Mouse (Mus musculus) mature B cell (primary cell): ENCODE data around the gene Tulp2.
"Not testable (repeated sequence)": the region's sequence is repeated elsewhere in the genome, so short reads cannot be mapped to it uniquely, and the experiment has no call there.

Experiments used
- in situ Hi-C: fragments of 300-500 bp; cut with MboI; formaldehyde crosslinking; loops from 2 replicates; pipeline ENCODE4 v1.14.3; 2019

The Tulp2 gene

DNA sequence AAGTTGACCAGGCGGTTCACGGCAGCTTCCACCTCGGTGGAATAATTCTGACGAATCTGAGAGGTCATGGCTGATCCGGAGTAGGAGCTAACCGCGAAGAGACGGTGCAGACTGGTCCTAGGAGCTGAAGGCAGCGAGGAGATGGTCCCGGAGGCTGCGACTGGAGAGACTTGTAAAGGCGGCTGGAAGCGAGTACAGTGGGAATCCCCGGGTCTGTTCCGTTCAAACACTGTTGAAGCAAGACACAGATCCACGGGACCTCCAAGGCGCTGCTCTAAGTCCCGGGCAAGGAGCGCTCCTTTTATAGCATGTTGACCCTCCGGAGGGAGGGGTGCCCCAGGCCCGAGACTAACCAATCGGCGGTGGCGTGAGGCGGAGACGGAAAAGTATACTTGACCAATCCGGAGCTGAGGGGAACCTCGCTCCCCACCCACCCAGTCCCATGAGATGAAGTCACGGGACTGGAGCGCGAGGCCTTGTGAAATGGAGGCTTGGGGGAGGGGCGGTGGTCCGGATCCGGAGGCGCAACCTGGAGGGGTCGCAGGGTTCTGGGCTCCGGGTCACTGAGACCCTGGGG lies 22.0 kb upstream of the Tulp2 start, which contains the start of gene Ftl1:
Gene Ftl1, minus strand, starts transcription at position 321 of the 577 bp plus-strand sequence.
- in situ Hi-C loops: not testable (repeated sequence)

DNA sequence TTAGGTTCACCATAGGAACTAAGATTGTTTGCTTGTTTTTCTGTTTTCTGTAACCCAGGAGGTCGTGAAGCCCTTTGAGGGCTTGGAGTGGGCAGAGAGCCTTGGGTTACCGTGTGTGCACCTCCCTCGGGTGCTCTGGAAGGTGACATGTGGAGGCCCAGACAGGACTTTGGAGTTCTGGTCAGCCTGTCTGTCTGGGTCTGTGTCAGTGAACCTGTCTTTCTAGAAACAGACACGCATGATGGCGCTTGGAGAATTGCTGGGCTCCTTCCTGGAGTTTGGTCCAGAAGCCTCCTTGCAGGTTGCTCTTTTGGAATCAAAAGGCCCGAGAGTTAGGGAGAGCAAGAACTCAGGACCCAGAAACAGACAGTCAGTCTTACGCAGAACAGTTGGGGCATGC lies 21.3 kb upstream of the Tulp2 start:
- in situ Hi-C loops: no loop called here

DNA sequence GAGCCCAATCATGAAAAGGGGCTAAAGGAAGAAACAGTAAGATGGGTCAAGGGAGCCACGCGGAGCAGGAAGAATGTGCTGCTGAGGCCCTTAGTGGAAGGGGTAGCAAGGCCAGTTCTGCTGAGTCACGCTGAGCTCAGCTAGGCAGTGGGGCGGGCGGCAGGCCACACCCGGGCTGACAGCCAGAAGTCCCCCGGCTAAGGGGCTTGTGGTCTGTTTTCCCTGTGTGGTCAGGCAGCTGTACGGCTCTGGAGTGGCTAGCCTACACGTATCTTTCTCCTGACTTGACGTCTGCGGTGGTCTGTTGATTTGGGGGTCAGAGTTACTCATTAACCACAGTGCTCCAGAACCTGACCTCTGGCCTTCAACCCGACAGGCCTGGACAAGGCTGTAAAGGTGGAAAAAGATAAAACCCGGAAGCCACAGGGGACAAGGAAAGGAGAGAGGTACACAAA lies 20.8 kb upstream of the Tulp2 start:
- in situ Hi-C loops: no loop called here

DNA sequence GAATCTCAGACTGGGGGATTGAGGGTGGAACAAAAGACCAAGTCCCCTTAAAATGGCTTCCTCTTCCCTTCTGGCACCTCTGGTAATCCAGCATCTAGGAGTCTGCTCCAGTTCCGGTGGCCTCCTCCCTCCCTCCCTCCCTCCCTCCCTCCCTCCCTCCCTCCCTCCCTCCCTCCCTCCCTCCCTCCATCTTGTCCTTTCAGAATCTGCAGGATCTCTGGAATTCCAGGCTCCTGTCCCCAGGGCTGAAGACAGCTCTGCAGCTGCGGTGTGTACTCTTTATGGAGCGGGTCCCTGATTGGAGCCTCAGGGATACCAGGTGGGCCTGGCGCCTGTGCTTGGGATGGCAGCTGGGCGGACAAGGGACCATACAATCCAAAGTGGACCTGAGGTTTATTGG lies 20.4 kb upstream of the Tulp2 start:
- in situ Hi-C loops: no loop called here

DNA sequence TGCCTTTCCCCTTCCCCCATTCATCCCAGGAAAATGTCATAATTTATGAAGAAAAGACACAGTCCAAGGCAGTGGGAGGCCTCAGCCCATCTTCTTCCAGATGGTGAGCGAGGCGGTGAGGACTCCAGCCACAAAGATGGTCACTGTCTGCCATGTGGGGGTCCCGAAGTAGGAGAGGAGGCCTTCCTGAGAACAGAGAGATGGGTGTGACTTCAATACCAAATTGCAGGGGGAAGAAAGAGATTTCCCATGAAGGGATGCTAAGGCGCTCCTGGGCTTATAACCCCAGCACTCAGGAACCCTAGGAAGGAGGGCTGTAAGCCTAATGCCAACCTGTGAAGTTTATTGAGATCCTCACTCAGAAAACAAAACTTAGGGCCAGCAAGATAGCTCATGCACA lies 19.9 kb upstream of the Tulp2 start:
- in situ Hi-C loops: no loop called here

GRCm38 (mm10) chr7:45462325-45462724 lies 19.4 kb upstream of the Tulp2 start:
- in situ Hi-C loops: no loop called here

- in situ Hi-C loops: not testable (repeated sequence)
Observed at GRCm38 (mm10) chr7:45462868-45463267, 18.8 kb upstream of the Tulp2 start.

DNA sequence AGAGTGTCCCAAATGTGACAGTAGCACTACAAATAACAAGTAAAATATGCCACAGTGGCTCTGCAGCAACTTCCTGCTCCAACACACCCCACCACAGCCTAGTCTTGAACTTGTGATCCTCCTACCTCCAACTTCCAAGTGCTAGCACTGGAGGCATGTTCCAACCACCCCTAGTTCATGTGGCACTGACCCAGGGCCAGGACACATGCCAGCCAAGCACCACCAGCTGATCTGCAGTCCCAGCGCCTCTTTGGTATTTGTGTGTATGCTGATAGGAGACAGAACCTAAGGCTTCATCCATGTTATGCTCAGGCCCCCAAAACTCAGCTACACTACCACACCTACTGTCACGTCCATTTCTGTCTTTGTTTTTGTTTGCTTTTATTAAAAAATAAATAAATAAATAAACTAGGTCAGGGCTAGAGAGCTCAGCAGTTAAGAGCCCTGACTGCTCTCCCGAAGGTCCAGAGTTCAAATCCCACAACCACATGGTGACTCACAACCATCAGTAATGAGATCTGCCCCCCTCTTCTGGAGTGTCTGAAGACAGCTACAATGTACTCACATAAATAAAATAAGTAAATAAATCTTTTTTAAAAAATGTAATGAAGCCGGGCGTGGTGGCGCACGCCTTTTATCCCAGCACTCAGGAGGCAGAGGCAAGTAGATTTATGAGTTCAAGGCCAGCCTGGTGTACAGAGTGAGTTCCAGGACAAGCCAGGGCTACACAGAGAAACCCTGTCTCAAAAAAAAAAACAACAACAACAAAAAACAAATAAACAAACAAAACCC lies 17.5 kb upstream of the Tulp2 start:
- in situ Hi-C loops: no loop called here

DNA sequence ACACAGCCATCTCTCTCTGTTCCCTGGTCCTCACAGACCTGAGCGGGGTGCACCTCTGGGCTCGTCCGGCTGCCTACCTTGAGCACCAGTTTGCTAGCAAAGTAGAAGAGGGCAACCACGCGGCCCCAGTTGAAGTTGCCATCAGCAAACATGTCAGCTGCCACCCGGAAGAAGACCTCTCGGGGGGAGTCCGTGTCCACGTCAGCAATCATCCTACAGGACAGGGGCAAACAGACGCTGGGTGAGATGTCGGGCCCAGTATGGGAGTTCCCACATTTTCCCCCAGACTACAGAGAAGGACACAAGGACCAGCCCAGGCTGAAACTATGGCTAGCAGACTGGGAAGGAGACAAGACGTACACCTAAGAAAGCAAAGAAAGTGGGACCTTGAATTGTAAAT lies 16.6 kb upstream of the Tulp2 start:
- in situ Hi-C loops: no loop called here

- in situ Hi-C loops: no loop called here
Observed at GRCm38 (mm10) chr7:45465549-45465948, 16.1 kb upstream of the Tulp2 start.

GRCm38 (mm10) chr7:45466283-45467089 lies 15.2 kb upstream of the Tulp2 start, which contains the start of gene Bax:
Gene Bax, minus strand, starts transcription at chr7:45466898.
- in situ Hi-C loops: no loop called here

DNA sequence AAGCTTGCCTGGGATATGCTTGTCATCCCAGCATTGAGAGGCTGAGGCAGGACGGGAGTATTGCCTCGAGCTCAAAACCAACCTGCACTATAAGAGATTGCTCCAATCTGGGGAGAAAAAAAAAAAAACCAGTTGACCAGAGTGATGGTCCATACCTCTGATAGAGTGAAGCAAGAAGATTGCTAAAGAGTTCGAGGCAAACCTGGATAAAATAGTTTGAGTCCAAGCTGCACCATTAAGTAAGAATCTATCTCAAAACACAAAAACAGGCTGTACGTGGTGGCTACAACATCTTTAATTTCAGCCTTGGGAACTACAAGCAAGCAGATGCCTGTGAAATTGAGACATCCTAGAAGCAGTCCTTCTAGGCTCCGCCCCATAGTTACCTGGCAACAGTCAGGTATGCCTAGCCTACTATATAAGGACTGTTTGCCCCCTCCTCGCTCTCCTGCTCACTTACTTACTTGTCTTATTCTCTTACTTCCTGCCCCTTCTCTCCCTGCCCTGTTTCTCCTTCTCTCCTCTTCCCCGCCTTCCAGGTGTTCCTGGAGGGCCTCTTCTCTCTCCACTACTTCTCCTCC lies 14.5 kb upstream of the Tulp2 start:
- in situ Hi-C loops: no loop called here

DNA sequence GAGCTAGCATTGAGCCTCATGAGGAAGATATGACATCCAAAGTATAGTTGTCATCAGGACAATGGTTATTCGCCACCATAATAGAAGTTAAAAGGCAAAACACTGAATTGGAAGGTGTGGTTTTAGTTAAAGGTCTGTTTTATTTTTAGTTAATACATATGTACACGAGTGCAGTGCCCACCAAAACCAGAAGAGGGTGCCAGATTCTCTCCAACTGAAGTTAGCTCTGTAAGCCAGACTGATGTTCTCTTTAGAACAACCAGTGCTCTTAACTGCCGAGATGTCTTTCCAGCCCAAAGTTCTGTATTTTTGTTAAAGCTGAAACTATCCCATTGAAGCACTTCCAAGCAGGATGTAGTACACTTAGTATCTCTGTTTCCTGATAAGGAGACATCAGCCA lies 10.8 kb upstream of the Tulp2 start:
- in situ Hi-C loops: no loop called here

DNA sequence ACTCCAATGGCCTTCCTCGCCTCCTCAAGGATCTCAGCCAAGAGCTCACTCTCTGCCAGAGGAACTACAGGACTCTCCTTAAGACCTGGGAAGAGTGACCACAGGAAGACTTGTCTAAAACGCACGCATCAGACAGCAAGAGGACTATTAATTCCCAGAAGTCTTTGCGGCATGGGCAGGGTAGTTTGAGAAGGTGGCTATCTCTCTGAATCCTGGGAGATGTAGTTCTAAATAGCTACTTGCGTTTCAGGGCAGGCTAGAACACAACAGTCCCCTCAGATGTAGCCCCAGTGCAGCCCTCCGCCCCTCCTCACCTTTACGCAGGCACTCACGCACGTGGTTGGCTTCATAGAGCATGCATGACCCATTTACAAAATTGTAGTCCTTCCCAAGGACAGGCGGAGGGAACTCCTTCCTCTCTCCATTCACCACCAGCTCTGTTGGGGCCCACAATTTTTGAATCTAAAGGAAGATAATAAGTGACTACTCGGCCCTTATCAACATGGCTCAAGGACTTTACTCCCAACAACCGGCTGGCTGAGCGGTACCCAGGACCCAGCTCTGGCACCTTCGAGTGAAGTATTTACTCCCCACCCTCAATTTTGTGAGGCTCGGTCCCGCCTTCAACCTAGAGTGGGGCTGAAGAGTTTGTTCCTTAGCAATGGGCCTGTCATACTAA lies 6.2 kb upstream of the Tulp2 start:
- in situ Hi-C loops: no loop called here

DNA sequence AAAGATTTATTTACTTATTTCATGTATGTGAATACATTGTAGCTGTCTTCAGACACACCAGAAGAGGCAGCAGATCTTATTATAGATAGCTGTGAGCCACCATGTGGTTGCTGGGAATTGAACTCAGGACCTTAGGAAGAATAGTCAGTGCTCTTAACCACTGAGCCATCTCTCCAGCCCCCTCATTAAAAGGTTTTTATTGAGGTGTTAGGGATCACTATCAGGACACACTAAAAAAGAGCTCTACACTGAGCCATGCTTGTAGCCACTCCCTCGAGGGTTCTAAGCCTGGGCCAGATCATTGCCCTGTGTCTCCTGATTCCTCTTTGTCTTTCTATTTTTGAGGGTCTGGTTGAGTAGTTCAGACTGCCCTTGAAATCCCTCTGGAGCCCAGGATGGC lies 5.2 kb upstream of the Tulp2 start:
- in situ Hi-C loops: no loop called here

DNA sequence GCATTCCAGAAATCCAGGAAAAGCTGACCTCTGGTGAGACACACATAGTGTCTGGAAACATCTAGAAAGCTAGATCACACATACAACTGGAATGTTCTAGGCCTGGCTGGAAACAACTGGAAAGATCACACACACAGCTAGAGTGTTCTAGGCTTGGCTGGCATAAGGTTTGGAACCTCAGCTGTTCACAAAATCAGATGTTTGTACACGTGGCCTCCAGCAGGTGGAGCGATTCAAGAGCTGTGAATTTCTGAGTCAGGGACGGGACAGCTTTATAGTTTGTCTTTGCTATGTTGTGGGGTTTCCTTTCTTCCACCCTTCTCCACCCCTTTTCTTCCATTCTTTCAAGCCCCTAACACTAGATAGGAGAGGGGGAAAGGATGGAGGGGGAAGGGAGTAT lies 4.7 kb upstream of the Tulp2 start:
- in situ Hi-C loops: no loop called here

- in situ Hi-C loops: no loop called here
Observed at GRCm38 (mm10) chr7:45478774-45479173, 2.9 kb upstream of the Tulp2 start.

- in situ Hi-C loops: not testable (repeated sequence)
Observed at GRCm38 (mm10) chr7:45480310-45480709, 1.4 kb upstream of the Tulp2 start.

- in situ Hi-C loops: no loop called here
Observed at GRCm38 (mm10) chr7:45482166-45482565, 489 bp downstream of the Tulp2 start.

DNA sequence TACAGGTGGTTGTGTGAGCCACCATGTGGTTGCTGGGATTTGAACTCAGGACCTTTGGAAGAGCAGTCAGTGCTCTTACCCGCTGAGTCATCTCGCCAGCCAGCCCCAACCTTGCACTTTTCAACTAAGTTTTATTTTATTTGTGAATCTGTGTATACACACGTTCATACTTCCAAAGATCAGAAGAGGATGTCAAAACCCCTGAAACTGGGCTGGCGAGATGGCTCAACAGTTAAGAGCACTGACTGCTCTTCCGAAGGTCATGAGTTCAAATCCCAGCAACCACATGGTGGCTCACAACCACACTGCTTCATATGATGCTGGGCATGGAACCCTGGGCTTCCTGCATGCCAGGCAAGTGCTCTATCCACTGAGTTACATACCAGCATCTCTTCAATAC lies 3.3 kb downstream of the Tulp2 start:
- in situ Hi-C loops: not testable (repeated sequence)

DNA sequence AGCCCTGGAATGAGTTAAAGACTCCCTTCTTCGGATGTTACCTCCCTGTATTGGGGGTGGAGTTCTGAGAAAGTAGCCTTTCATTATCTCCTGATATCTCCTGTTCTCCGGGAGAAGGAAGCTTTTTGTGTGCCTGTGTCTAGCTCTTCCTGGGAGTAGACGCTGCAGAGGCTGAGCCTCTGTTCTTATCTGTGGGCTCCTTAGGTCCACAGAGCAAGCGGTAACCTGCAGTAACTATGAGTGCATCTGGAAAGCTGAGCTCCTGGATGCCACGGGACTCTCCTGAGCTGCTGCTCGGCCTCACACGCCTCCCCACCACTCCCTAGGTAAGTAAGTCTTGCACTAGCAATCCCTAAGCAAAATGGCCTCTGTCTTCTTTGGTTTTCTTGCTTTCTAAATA lies 4.5 kb downstream of the Tulp2 start:
- in situ Hi-C loops: no loop called here
